Mouse (Mus musculus): Measurements from ENCODE around the gene Gm20870. TPM values are rescaled to one million over a fixed set of nuclear protein-coding genes. Genes with fewer than 3 reads are reported as not detected.
"Not testable (repeated sequence)": the region's sequence is repeated elsewhere in the genome, so short reads cannot be mapped to it uniquely, and the experiment has no call there.

Gm20870 gene
- not detected in 2 replicates for polyA plus RNA-seq (2015; fragmentation: Nextera tagmentation; extraction: Ambion mirVana)

DNA sequence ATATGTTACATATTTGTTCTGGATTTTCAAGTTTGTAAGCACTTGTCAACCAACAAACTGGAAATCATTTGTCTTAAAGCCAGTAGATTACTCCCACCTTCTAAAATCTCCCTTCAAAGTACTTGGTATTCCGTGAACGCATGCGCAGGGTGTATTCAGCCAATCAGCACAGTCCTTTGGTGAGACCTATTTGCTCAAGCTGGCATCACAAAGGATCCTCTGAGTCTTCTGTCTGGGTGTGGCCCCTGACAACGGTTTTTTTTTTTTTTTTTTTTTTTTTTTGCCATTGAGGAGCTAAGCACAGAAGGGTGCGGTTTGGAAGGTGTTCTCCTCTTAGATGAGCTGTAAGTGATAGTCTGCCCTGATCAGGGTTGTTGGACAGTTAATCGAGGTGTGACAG is at the start of gene Gm20870:
TSS of gene Gm20870 (plus strand) at position 301 of the 400 bp plus-strand sequence.
- H3K27ac ChIP-seq (replicated peaks); H3K4me2 ChIP-seq; H3K4me3 ChIP-seq (replicated peaks); ATAC-seq (ENCODE audit: insufficient read depth); H3K27me3 ChIP-seq; H3K36me3 ChIP-seq (replicated peaks); H3K9me3 ChIP-seq (replicated peaks); H3K4me1 ChIP-seq (replicated peaks); H3K9ac ChIP-seq: not testable (repeated sequence)
- WGBS (ENCODE audit: insufficient replicate concordance): no CpG with 5 or more reads among the region's 6 CpGs

Other genes starting within 250 kb of the Gm20870 start
- gene Gm20869, start 222.6 kb upstream of the Gm20870 start, polyA plus RNA-seq (2015; fragmentation: Nextera tagmentation; extraction: Ambion mirVana): not detected in 2 replicates